Comparison of ENCODE assay signal across 16 mouse cellular contexts in the genomic region with DNA sequence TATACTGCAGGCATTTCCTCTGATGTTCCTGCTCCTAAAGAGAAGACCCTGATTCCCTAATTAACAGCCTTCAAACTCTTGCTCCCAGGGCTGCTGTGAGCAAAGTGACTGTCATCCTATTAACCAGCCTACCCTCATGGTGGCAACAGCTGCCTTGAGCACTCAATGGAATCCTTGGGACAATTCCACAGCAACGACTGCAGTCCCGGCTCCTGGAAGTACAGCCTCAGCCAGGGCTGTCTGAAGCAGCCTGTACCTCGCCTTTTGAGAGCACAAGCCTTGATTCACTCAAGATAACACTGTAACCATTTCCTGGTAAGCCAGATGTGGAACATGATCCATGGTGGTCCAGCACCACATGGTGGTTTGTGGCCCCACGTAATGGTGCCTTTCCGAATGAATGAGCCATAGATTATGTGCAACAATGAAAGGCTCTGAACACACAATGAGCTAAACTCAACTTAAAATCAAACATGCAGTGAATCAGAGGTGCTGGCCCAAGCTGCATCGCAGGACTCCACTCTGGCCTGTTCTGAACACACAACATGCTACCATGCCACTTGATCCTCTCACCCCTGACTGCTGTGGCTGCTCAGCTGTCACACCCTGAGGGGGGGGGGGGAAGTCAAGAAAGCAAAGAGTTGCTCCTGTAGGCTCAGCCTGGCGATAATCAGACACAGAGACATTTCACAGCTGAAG. TPM values are rescaled to one million over a fixed set of nuclear protein-coding genes. Genes with fewer than 3 reads are reported as not detected.
A peak's percentile ranks its signal among the peaks of the same experiment; 100 is the strongest.
DNase-seq lines count a peak whose midpoint lies in the region; ATAC-seq and TF ChIP-seq lines count a peak whose summit lies in the region.
"Had no signal": no experiment of that assay in that cellular context is flagged by ENCODE, and none has a peak within 500 bp of the region (broad histone marks: within the 10 kb centered on the region; RNA-seq: fewer than 3 reads in every experiment).

No protein-coding gene starts in this region.

- TF ChIP-seq EP300 in heart, adult 2 months (IDR thresholded peaks at IDR 0.05; ENCODE audit: insufficient read depth, low read depth, low read length): no peak

- H3K9me3 ChIP-seq in heart, embryonic 11.5 days (replicated peaks; ENCODE audit: control insufficient read depth, low read length): no peaks in the 10 kb centered on the region
- no peaks in the 10 kb centered on the region for H3K9me3 ChIP-seq in lung, embryonic 15.5 days
- H3K9me3 ChIP-seq: midbrain, embryonic 12.5 days had no signal

- TF ChIP-seq POLR2A in heart, adult 2 months (IDR thresholded peaks at IDR 0.05; ENCODE audit: insufficient read depth, low read depth, low read length): no peak
- TF ChIP-seq POLR2A in embryonic fibroblast, embryonic 13.5 days (IDR thresholded peaks at IDR 0.05; ENCODE audit: low read depth, low read length): no peak

- H3K4me3 ChIP-seq in heart, adult 2 months: no peak overlapping the region
- no peak overlapping the region for H3K4me3 ChIP-seq in heart, embryonic 11.5 days (ENCODE audit: low read depth, low read length)
- H3K4me3 ChIP-seq in lung, embryonic 15.5 days: no peak overlapping the region
- no peak overlapping the region for H3K4me3 ChIP-seq in embryonic fibroblast, embryonic 13.5 days (ENCODE audit: insufficient read depth, low read length)
- H3K4me3 ChIP-seq: midbrain, embryonic 12.5 days had no signal

- H3K9ac ChIP-seq in heart, adult 2 months (ENCODE audit: low read depth, low read length): no peak overlapping the region
- no peak overlapping the region for H3K9ac ChIP-seq in heart, embryonic 11.5 days (ENCODE audit: low read depth, low read length)
- no peak overlapping the region for H3K9ac ChIP-seq in lung, embryonic 15.5 days
- H3K9ac ChIP-seq: lung, embryonic 14.5 days; midbrain, embryonic 12.5 days had no signal

- H3K79me2 ChIP-seq in heart, adult 2 months (replicated peaks; ENCODE audit: control insufficient read depth, insufficient read depth, low read length): peaks cover 2% of the 10 kb centered on the region; the same call in 1 of the 2 replicates

- H3K27ac ChIP-seq in heart, adult 2 months: peak overlapping the region; percentile 66; the same call in 1 of the 2 replicates
- no peak overlapping the region for H3K27ac ChIP-seq in heart, embryonic 11.5 days (ENCODE audit: low read depth, low read length)
- H3K27ac ChIP-seq in lung, embryonic 15.5 days: peak overlapping the region; percentile 47
- H3K27ac ChIP-seq in embryonic fibroblast, embryonic 13.5 days (ENCODE audit: insufficient read depth, low read length): peak overlapping the region; percentile 83
- H3K27ac ChIP-seq: midbrain, embryonic 12.5 days had no signal

- 44% methylated on average over 7 of the region's 7 CpGs for WGBS in heart, adult 2 months
- 46% methylated on average over 7 of the region's 7 CpGs for WGBS in heart, embryonic 11.5 days (ENCODE audit: insufficient replicate concordance)
- WGBS in lung, embryonic 15.5 days: 54% methylated on average over 7 of the region's 7 CpGs

- intact Hi-C loops in heart, adult 2 months (cut with DNase I): loop anchor here (5.0 kb wide), 1 partner anchor 64 kb away; no protein-coding TSS in a partner anchor

- peaks cover 54% of the 10 kb centered on the region for H3K4me1 ChIP-seq in heart, adult 2 months (ENCODE audit: control insufficient read depth, insufficient read depth, low read length)
- H3K4me1 ChIP-seq in heart, embryonic 11.5 days (ENCODE audit: control insufficient read depth, insufficient read depth, low read length): peaks cover 67% of the 10 kb centered on the region
- peaks cover 45% of the 10 kb centered on the region for H3K4me1 ChIP-seq in lung, embryonic 15.5 days
- H3K4me1 ChIP-seq in embryonic fibroblast, embryonic 13.5 days (ENCODE audit: control insufficient read depth, insufficient read depth, low read length): peaks cover 46% of the 10 kb centered on the region

- no peak for ATAC-seq in heart, embryonic 11.5 days (replicated peaks; ENCODE audit: insufficient number of reproducible peaks, low FRiP score, low TSS enrichment)
- ATAC-seq in lung, embryonic 15.5 days (ENCODE audit: borderline replicate concordance, extremely low read depth, low FRiP score, low TSS enrichment): no peak

- DNase-seq in heart, adult 2 months: peak in 1 of 2 experiments; percentile 16
- DNase-seq in lung, postnatal 25 days (ENCODE audit: low spot score): no peak
- peak; percentile 39 for DNase-seq in naive thymus-derived CD4-positive, alpha-beta T cell, adult 2 months (ENCODE audit: low read depth)
- DNase-seq in right cerebral cortex, adult 18-20 months: no peak
- DNase-seq in frontal cortex, postnatal 14 days (ENCODE audit: low spot score in 2 of 2): no peak
- DNase-seq: adrenal gland, postnatal 14 days; cerebellum, adult 11 months; kidney, adult 9 months; layer of hippocampus, postnatal 36 days; lung, embryonic 14.5 days had no signal

- H3K36me3 ChIP-seq in heart, adult 2 months (ENCODE audit: control insufficient read depth, insufficient read depth, low read length): peaks cover 2% of the 10 kb centered on the region
- no peaks in the 10 kb centered on the region for H3K36me3 ChIP-seq in heart, embryonic 11.5 days (ENCODE audit: control insufficient read depth, insufficient read depth, low read length)
- H3K36me3 ChIP-seq in lung, embryonic 15.5 days: no peaks in the 10 kb centered on the region
- H3K36me3 ChIP-seq: midbrain, embryonic 12.5 days had no signal

- H3K4me2 ChIP-seq in heart, embryonic 11.5 days: no peak overlapping the region
- no peak overlapping the region for H3K4me2 ChIP-seq in lung, embryonic 15.5 days
- H3K4me2 ChIP-seq: lung, embryonic 14.5 days; midbrain, embryonic 12.5 days had no signal

- no peak for TF ChIP-seq CTCF in heart, adult 2 months (IDR thresholded peaks at IDR 0.05)
- TF ChIP-seq CTCF in embryonic fibroblast, embryonic 13.5 days (IDR thresholded peaks at IDR 0.05; ENCODE audit: borderline replicate concordance, insufficient read depth, low read length): no peak

- no peaks in the 10 kb centered on the region for H3K27me3 ChIP-seq in heart, adult 2 months (ENCODE audit: control insufficient read depth, insufficient read depth, low read length)
- H3K27me3 ChIP-seq in heart, embryonic 11.5 days (ENCODE audit: control insufficient read depth, insufficient read depth, low read length): no peaks in the 10 kb centered on the region
- no peaks in the 10 kb centered on the region for H3K27me3 ChIP-seq in lung, embryonic 15.5 days
- H3K27me3 ChIP-seq: midbrain, embryonic 12.5 days had no signal

RNA-seq across cellular contexts. Expression of gene Ggta1, which starts 14.7 kb away (rescaled TPM):
- total RNA-seq in heart, adult 2 months (2021): 10 to 100 TPM; 15.4 to 15.5 TPM
- polyA plus RNA-seq in heart, adult 2 months (2012; rRNA removed): 8.6 and 16.0 TPM in 2 replicates
- 38.1 and 42.1 TPM in 2 replicates for polyA plus RNA-seq in heart, embryonic 11.5 days (2014; fragmentation: Nextera tagmentation; extraction: Ambion mirVana)
- polyA plus RNA-seq in lung, embryonic 15.5 days (2015; fragmentation: Nextera tagmentation; extraction: Ambion mirVana): 19.6 and 20.8 TPM in 2 replicates
- polyA plus RNA-seq in embryonic fibroblast, embryonic 13.5 days (2011; ENCODE audit: insufficient read length, low read depth, missing spikeins): 58.5 and 77.0 TPM in 2 replicates

RNA-seq across cellular contexts. Expression of gene 4930402F06Rik, which starts 51.4 kb away (rescaled TPM):
- total RNA-seq in heart, adult 2 months (2021): not detected
- polyA plus RNA-seq in heart, adult 2 months (2012; rRNA removed): not detected in 2 replicates
- not detected in 2 replicates for polyA plus RNA-seq in heart, embryonic 11.5 days (2014; fragmentation: Nextera tagmentation; extraction: Ambion mirVana)
- not detected in 2 replicates for polyA plus RNA-seq in lung, embryonic 15.5 days (2015; fragmentation: Nextera tagmentation; extraction: Ambion mirVana)
- polyA plus RNA-seq in embryonic fibroblast, embryonic 13.5 days (2011; ENCODE audit: insufficient read length, low read depth, missing spikeins): not detected in 2 replicates
- total RNA-seq: adrenal gland, postnatal 14 days; layer of hippocampus, postnatal 36 days; neutrophil, adult 5-6 weeks had no signal
- polyA plus RNA-seq: heart, embryonic 14.5 days; lung, embryonic 14.5 days; midbrain, embryonic 12.5 days had no signal
